Mouse (Mus musculus): ENCODE measurements around the gene Chchd5.

Chchd5 gene

DNA sequence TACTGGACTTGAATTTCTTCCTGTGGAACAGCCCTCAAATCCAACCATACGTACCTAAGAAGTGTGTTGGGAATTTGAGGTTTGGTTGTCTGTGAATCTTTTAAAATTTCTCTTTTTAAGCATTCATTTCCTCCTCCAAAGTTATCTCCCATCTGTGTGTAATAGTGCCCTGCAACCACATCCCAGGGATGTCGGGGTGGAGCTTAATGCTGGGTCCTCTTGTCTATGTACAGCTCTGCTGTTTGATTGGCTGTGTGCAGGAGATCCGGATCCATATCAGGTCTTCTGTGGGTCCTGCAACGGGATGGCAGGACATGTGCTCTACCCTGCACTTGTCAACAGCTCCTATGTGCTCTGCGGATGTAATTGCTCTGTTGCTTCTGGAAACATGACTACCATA, 35.3 kb downstream of the Chchd5 start:
- no peak for DNase-seq

DNA sequence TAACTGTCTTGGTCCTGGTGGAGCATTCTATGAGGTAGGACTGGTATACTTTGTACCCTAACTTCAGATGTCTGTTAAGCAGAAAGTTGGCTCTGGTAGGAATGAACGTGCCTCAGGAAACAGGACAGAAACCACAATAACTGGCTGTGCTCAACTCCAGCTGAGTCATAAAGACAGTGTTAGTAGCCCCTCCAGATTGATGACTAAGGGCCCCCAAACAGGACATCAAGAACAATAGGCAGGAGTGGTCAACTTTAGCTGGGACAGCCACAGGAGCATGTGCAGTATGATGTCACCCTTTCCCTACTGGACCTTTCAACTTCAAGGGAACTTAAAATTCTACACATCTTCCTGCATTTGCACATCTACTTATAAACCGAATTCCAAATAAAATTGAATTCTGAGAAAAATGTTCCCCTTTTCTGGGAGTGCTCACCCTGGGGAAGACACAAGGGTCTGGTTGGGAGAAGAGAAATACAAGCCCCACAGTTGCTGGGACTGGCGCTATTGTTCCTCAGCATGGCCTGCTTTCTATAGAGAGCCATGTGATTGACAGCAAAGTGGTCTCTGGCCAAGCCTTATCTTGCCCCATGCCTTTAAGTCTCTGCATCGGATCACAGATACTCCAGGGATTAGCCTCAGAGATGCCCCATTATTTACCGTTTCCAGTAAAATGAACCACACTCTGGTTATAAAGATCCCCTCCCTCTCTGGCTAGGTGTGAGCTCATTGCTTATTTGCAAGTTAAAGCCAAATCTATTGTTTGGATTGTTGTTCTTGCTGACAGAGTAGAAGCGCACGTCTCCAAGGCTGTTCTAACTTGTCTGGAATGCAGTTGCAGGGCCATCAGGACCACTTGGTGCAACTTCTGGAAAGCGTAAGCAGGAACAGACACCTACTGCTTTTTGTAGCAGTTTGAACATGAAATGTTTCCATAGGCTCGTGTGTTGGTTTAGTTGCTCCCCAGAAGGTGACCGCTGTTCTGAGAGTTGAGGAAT, 37.3 kb downstream of the Chchd5 start:
- peak; percentile 22 for DNase-seq

DNA sequence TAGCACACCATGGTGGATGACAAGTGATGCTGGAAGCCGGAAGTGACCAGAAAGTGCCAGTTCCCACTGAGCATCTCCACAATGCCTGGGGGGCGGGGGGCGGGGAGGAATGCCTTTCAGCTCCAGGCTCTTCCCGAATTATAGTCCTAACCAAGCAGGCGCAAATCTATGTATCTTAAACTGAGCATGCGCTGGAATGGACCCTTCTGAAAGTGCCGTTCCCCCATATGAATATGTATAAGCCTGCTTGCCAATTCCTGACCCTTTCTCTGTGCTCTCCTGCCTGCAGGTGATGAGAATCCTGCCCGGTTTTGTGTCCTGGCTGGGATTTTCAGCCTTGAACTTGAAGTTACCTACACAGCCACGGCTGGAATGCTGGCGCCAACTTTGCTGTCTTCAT, 43.9 kb downstream of the Chchd5 start:
- no peak for DNase-seq

DNA sequence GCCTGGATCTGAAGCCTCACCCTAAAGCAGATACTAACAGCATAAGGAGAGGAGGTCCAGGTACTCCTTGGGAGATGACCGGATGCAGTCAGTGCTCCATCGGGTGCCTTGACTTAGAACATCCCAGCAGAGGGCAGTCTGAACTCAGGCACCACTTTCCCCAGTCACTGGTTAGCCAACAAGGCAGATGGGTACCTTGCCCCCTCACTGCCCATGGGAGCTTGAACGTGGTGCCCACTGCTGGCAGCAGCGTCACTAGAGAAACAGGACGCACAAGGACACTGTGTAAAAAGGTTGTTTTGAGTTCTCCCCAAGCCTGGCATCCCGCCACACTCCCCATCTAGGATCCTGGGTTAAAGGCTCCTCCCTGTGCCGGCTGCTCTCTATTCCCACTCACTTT, 45.0 kb downstream of the Chchd5 start:
- DNase-seq, result peak; percentile 78

GRCm38 (mm10) chr2:129175636-129176035, 46.1 kb downstream of the Chchd5 start:
- DNase-seq, result peak; percentile 48

DNA sequence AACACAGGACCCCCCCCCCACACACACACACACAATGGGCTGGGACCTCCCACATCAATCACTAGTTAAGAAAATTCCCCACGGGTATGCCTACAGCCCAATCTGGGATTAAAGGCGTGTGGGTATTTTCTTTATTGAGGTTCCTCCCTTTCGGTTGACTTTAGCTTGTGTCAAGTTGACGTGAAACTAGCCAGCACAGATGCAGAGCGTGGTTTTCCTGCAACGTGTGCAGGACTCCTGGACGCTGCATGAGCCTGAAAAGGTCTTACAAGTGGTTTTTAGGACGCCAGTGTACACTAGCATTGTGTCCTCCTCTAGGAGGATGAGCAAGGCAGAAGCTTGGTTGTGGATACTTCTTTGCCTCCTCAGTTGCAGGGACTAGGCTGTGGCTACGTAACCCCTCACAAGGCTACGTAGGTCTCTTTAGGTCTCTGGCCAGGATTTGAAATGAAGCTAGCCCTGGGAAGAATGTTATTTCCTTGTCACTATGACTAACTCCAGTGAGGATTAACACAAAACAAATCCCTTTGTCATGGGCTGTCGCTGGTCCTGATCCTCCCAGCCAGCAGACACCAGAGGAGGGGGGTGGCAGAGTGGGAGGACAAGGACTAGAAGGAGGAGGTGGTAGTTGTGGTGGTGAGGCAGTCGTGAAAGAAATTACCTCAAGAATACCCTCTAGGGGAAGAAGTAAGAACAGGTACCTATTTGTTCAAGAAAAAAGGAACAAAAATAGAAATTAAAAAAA, 47.3 kb downstream of the Chchd5 start:
- DNase-seq, result no peak

DNA sequence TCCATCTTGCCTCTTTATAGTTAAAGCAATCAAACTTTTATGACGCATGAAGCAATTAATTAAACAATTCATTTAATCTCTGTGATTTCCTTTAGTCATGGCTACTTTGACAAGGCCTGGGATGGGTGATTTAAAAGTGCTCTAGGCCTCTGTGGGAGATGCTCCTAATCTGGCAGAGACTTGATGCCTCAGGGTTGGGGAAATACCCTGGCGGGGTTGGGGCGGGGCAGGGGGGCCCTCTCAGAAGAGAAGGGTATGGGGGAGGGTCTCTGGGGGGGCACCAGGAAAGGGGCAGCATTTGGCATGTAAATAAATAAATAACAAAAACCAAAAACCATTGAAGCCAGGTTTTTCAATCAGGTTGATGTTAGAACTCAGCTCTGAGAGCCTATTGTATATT, 48.2 kb downstream of the Chchd5 start:
- DNase-seq, result no peak

DNA sequence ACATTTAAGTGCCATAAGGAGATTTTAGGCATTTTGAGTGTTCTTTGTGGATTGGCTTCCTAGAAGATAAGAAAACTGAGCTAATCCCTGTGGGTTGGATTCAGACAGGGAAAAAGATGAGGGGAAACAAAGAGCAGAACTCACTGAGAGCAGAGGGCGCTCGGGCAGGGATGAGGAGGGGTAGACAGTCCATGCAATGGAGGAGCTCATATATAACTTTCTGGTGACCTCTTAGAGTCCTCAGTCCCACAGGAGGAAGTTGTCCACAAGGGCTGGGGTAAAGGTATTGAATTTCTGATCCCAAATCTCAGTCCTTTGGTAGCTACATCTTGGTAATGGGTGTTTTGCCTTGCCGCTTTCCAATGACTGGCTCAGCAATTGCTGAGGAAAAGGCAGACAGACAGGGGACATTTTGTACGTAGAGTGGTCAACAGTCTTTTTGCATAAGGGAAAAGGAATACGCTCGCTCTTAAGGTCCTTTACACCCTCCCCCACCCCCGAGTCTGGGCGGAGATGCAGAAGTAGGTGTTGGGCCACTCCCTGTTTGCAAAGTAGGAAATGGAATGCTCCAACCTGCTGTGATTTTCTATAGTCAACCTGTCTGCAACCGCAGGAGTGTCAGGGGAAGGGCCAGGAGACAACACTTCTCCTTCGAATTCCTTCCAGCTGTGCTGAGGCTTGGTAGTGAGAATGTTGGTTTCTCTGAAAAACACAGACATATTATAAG, 48.8 kb downstream of the Chchd5 start:
- DNase-seq, result peak; percentile 33

DNA sequence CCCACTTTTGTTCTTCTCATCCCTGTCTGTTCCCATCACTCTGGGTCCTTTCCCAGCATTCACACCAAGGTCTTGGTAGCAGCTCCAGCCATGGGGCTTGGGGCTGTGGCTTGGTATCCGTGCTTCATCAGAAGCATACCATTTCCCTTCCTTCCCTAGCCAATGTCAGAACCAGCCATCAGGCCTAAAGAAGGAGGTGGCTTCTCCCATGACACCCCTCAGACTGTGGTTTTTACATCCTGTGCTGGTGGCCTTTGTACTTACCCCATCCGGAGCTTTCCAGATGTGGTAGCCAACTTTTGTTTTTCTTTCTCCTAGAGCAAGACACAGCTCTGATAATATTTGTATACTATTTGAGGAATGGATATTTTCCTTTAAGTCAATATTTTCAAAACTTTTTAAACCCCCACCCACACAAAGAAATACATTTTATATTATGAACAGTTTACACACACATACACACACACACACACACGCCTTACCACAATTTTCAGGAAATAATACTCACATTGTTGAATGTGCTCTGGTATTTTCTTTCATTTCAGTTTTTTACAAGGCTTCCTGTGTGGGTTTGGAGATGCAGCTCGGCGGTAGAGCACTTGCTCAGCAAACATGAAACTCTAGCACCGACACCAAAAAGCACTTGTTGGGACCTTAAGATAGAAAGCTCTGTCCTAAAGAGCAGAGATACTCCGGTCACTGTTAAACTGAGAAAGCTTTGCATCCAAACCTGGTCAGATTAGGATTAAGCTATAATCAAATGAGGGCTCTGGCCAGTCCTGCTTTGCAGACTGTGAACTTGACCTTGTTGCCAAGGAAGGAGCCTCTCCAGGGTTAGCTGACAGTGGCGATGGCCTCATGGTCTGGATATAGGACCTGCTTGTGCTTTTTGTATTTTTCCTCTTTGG, 50.7 kb downstream of the Chchd5 start:
- DNase-seq, result no peak

DNA sequence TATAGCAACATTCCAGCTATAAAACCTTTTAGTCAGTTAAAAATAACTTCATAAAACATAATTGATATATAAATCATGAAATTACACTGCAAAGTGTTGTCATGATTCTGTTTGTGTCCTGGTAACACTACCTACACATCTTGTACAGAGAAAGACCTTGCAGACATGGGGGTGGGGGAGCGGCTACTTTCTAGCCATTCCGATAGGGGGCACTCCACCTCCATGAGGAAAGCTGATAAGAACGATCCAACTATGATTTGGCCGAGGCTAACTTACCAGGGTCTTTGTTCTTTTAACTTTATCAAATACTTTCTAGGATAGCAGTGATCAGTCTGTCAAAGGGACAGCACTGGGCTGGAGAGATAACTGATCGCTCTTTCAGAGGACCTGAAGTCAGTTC, 52.0 kb downstream of the Chchd5 start:
- DNase-seq, result no peak

GRCm38 (mm10) chr2:129182412-129182811, 52.9 kb downstream of the Chchd5 start:
- no peak for DNase-seq

- no peak for DNase-seq
These were observed 54.1 kb downstream of the Chchd5 start for GRCm38 (mm10) chr2:129183561-129184031.

All from lung, postnatal 10 days (tissue).